Mouse (Mus musculus): ENCODE results near the gene Gm20388. TPM values are rescaled to one million over a fixed set of nuclear protein-coding genes. Genes with fewer than 3 reads are reported as not detected.

Gm20388 gene
- total RNA-seq, 1 experiment = 27.0 TPM

DNA sequence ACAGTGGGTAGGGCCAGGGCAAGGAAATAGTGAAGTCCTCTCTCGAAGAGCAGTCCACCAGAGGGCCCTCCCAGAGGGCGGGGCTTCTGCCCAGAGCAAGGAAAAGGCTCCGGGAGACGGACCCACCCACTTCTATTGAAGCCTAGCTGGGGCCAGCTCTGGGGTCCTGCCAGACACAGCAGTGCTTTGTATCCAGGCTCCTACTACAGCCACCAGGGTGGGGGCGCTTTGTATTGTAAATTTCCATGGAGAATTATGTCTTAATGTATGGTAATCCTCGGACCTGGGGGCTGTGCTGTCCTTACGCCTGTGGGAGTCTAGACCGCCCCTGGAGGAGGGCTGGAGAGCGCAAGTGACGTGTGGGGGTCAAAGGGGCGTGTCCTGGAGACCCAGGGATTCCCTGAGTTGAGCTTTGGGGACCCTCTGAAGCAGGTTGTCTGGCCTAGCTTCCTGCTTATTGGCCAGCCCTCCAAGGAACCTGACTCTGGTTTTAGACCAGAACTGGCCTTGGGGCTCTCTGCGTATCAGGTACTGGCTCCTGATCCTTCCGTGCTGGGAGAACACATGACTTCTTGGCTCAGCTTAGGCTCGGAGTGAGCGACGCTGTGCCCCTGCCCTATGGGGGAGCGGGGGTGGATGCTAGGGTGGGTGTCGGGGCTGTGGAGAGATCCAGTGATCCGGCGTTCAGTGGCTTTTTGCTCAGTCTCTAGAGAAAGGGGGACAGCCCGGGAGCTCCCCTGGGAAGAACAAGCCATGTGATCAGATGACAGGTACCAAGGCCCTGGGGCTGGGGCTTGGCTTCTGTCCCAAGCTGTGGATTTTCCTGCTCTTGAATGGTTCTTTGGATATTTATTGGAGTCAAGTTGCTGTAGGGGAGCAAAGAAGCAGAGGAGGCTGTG lies 598.7 kb downstream of the Gm20388 start:
- in situ Hi-C loops (cut with MboI; ENCODE audit: low sequenced_read_pairs in 2 of 2, unreplicated experiment in 2 of 2) = no loop called here
- H3K9me3 ChIP-seq (ENCODE audit: control insufficient read depth, insufficient read depth, low read depth, low read length) = no peaks in the 10 kb centered on the region
- H3K36me3 ChIP-seq (ENCODE audit: control insufficient read depth, insufficient read depth, low read length, poor library complexity, severe bottlenecking) = no peaks in the 10 kb centered on the region
- peak overlapping the region; percentile 74 for H3K27ac ChIP-seq (ENCODE audit: insufficient read depth, low read depth, low read length, poor library complexity, severe bottlenecking)
- H3K4me1 ChIP-seq (ENCODE audit: control insufficient read depth in 2 of 2, insufficient read depth in 2 of 2, low read length in 2 of 2, poor library complexity in 1 of 2) = peaks cover 20 to 64% of the 10 kb centered on the region in 2 experiments
- H3K9ac ChIP-seq (ENCODE audit: insufficient read depth, low read depth, low read length, poor library complexity, severe bottlenecking) = peak overlapping the region; percentile 29
- no peak for DNase-seq (ENCODE audit: low read depth, low spot score)
- TF ChIP-seq ZC3H11A (IDR thresholded peaks at IDR 0.05; ENCODE audit: borderline replicate concordance, low read depth, low read length) (no peak), CHD2 (IDR thresholded peaks at IDR 0.05; ENCODE audit: low read depth, low read length) (no peak), HCFC1 (IDR thresholded peaks at IDR 0.05; ENCODE audit: borderline replicate concordance, insufficient read depth, low read length) (no peak), ZNF384 (IDR thresholded peaks at IDR 0.05; ENCODE audit: low read depth, low read length) (no peak), MAFK (IDR thresholded peaks at IDR 0.05; ENCODE audit: insufficient read depth, low read depth, low read length) (no peak)
- H3K4me3 ChIP-seq (ENCODE audit: insufficient read depth in 1 of 2, low read depth in 1 of 2, low read length in 2 of 2, poor library complexity in 1 of 2, severe bottlenecking in 1 of 2) = peak overlapping the region; percentile 59 to 61

GRCm38 (mm10) chr8:120510035-120510416 lies 599.4 kb downstream of the Gm20388 start:
- Histone ChIP-seq H3K4me3 (ENCODE audit: insufficient read depth in 1 of 2, low read depth in 1 of 2, low read length in 2 of 2, poor library complexity in 1 of 2, severe bottlenecking in 1 of 2) (peak overlapping the region; percentile 59 to 61), H3K27ac (ENCODE audit: insufficient read depth, low read depth, low read length, poor library complexity, severe bottlenecking) (peak overlapping the region; percentile 74)
- in situ Hi-C loops (cut with MboI; ENCODE audit: low sequenced_read_pairs in 2 of 2, unreplicated experiment in 2 of 2) = no loop called here

GRCm38 (mm10) chr8:120510863-120511457 lies 600.3 kb downstream of the Gm20388 start:
- no peak for TF ChIP-seq ZC3H11A (IDR thresholded peaks at IDR 0.05; ENCODE audit: borderline replicate concordance, low read depth, low read length)
- no peak for TF ChIP-seq ZNF384 (IDR thresholded peaks at IDR 0.05; ENCODE audit: low read depth, low read length)
- TF ChIP-seq CHD2 (IDR thresholded peaks at IDR 0.05; ENCODE audit: low read depth, low read length) = no peak
- TF ChIP-seq MAFK (IDR thresholded peaks at IDR 0.05; ENCODE audit: insufficient read depth, low read depth, low read length) = no peak
- no peak for TF ChIP-seq HCFC1 (IDR thresholded peaks at IDR 0.05; ENCODE audit: borderline replicate concordance, insufficient read depth, low read length)
- Histone ChIP-seq H3K9ac (ENCODE audit: insufficient read depth, low read depth, low read length, poor library complexity, severe bottlenecking) (peak overlapping the region; percentile 2; the same call in 1 of the 2 replicates), H3K4me1 (ENCODE audit: control insufficient read depth in 2 of 2, insufficient read depth in 2 of 2, low read length in 2 of 2, poor library complexity in 1 of 2) (peaks cover 26 to 73% of the 10 kb centered on the region in 2 experiments), H3K36me3 (ENCODE audit: control insufficient read depth, insufficient read depth, low read length, poor library complexity, severe bottlenecking) (no peaks in the 10 kb centered on the region), H3K27ac (ENCODE audit: insufficient read depth, low read depth, low read length, poor library complexity, severe bottlenecking) (peak overlapping the region; percentile 57; the same call in 1 of the 2 replicates), H3K9me3 (ENCODE audit: control insufficient read depth, insufficient read depth, low read depth, low read length) (no peaks in the 10 kb centered on the region), H3K4me3 (ENCODE audit: insufficient read depth in 1 of 2, low read depth in 1 of 2, low read length in 2 of 2, poor library complexity in 1 of 2, severe bottlenecking in 1 of 2) (no peak overlapping the region)
- DNase-seq (ENCODE audit: low read depth, low spot score) = no peak
- in situ Hi-C loops (cut with MboI; ENCODE audit: low sequenced_read_pairs in 2 of 2, unreplicated experiment in 2 of 2) = no loop called here

More at GRCm38 (mm10) chr8:120510035-120510416, 599.4 kb downstream of the Gm20388 start:
- no peaks in the 10 kb centered on the region for H3K9me3 ChIP-seq (ENCODE audit: control insufficient read depth, insufficient read depth, low read depth, low read length)
- DNase-seq (ENCODE audit: low read depth, low spot score) = no peak
- H3K36me3 ChIP-seq (ENCODE audit: control insufficient read depth, insufficient read depth, low read length, poor library complexity, severe bottlenecking) = no peaks in the 10 kb centered on the region
- TF ChIP-seq ZNF384 (IDR thresholded peaks at IDR 0.05; ENCODE audit: low read depth, low read length) (no peak), MAFK (IDR thresholded peaks at IDR 0.05; ENCODE audit: insufficient read depth, low read depth, low read length) (no peak), HCFC1 (IDR thresholded peaks at IDR 0.05; ENCODE audit: borderline replicate concordance, insufficient read depth, low read length) (no peak), CHD2 (IDR thresholded peaks at IDR 0.05; ENCODE audit: low read depth, low read length) (no peak), ZC3H11A (IDR thresholded peaks at IDR 0.05; ENCODE audit: borderline replicate concordance, low read depth, low read length) (no peak)
- peaks cover 22 to 65% of the 10 kb centered on the region in 2 experiments for H3K4me1 ChIP-seq (ENCODE audit: control insufficient read depth in 2 of 2, insufficient read depth in 2 of 2, low read length in 2 of 2, poor library complexity in 1 of 2)
- peak overlapping the region; percentile 29 for H3K9ac ChIP-seq (ENCODE audit: insufficient read depth, low read depth, low read length, poor library complexity, severe bottlenecking)

- H3K4me1 ChIP-seq (ENCODE audit: control insufficient read depth in 2 of 2, insufficient read depth in 2 of 2, low read length in 2 of 2, poor library complexity in 1 of 2) = peaks cover 27 to 74% of the 10 kb centered on the region in 2 experiments
- no peak overlapping the region for H3K27ac ChIP-seq (ENCODE audit: insufficient read depth, low read depth, low read length, poor library complexity, severe bottlenecking)
These were observed 601.1 kb downstream of the Gm20388 start for GRCm38 (mm10) chr8:120511737-120512136.

More at GRCm38 (mm10) chr8:120511737-120512136, 601.1 kb downstream of the Gm20388 start:
- Histone ChIP-seq H3K9me3 (ENCODE audit: control insufficient read depth, insufficient read depth, low read depth, low read length) (no peaks in the 10 kb centered on the region), H3K4me3 (ENCODE audit: insufficient read depth in 1 of 2, low read depth in 1 of 2, low read length in 2 of 2, poor library complexity in 1 of 2, severe bottlenecking in 1 of 2) (no peak overlapping the region), H3K36me3 (ENCODE audit: control insufficient read depth, insufficient read depth, low read length, poor library complexity, severe bottlenecking) (no peaks in the 10 kb centered on the region), H3K9ac (ENCODE audit: insufficient read depth, low read depth, low read length, poor library complexity, severe bottlenecking) (no peak overlapping the region)
- TF ChIP-seq HCFC1 (IDR thresholded peaks at IDR 0.05; ENCODE audit: borderline replicate concordance, insufficient read depth, low read length) (no peak), ZNF384 (IDR thresholded peaks at IDR 0.05; ENCODE audit: low read depth, low read length) (no peak), ZC3H11A (IDR thresholded peaks at IDR 0.05; ENCODE audit: borderline replicate concordance, low read depth, low read length) (no peak), CHD2 (IDR thresholded peaks at IDR 0.05; ENCODE audit: low read depth, low read length) (no peak), MAFK (IDR thresholded peaks at IDR 0.05; ENCODE audit: insufficient read depth, low read depth, low read length) (no peak)
- DNase-seq (ENCODE audit: low read depth, low spot score) = no peak
- in situ Hi-C loops (cut with MboI; ENCODE audit: low sequenced_read_pairs in 2 of 2, unreplicated experiment in 2 of 2) = no loop called here
